Mouse (Mus musculus) spleen, postnatal 36 days (tissue): ENCODE data around the gene Ociad1.
"Not testable (repeated sequence)": the region's sequence is repeated elsewhere in the genome, so short reads cannot be mapped to it uniquely, and the experiment has no call there.

Experiments
- DNase-seq, 2 experiments: peaks; one replicate each; pipeline ENCODE4 v3.0.0; 2022; ENCODE audit warnings: low spot score in 2 of 2, mixed read lengths in 1 of 2

The Ociad1 gene

GRCm38 (mm10) chr5:73284046-73284445, 8.5 kb upstream of the Ociad1 start:
- DNase-seq, result no peak

- no peak for DNase-seq
Observed at GRCm38 (mm10) chr5:73285470-73285978, 7.1 kb upstream of the Ociad1 start.

GRCm38 (mm10) chr5:73286603-73287002, 6.0 kb upstream of the Ociad1 start:
- DNase-seq, result no peak

- no peak for DNase-seq
Observed at GRCm38 (mm10) chr5:73289900-73290299, 2.7 kb upstream of the Ociad1 start.

GRCm38 (mm10) chr5:73293458-73293827, 859 bp downstream of the Ociad1 start:
- no peak for DNase-seq

- DNase-seq, result no peak
Observed at GRCm38 (mm10) chr5:73295016-73295415, 2.4 kb downstream of the Ociad1 start.

GRCm38 (mm10) chr5:73295916-73296315, 3.3 kb downstream of the Ociad1 start:
- no peak for DNase-seq

- no peak for DNase-seq
Observed at GRCm38 (mm10) chr5:73301601-73302307, 9.2 kb downstream of the Ociad1 start.

GRCm38 (mm10) chr5:73304507-73304906, 11.9 kb downstream of the Ociad1 start:
- no peak for DNase-seq

- no peak for DNase-seq
Observed at GRCm38 (mm10) chr5:73306486-73306885, 13.9 kb downstream of the Ociad1 start.

- no peak for DNase-seq
Observed at GRCm38 (mm10) chr5:73307297-73307696, 14.7 kb downstream of the Ociad1 start.

GRCm38 (mm10) chr5:73309496-73309895, 16.9 kb downstream of the Ociad1 start:
- no peak for DNase-seq

- no peak for DNase-seq
Observed at GRCm38 (mm10) chr5:73310401-73310800, 17.8 kb downstream of the Ociad1 start.

GRCm38 (mm10) chr5:73311458-73311857, 18.9 kb downstream of the Ociad1 start:
- DNase-seq, result peak; percentile 45 to 58

- no peak for DNase-seq
Observed at GRCm38 (mm10) chr5:73313591-73313990, 21.0 kb downstream of the Ociad1 start.

GRCm38 (mm10) chr5:73314654-73315053, 22.1 kb downstream of the Ociad1 start:
- DNase-seq, result no peak

- no peak for DNase-seq
Observed at GRCm38 (mm10) chr5:73319306-73319705, 26.7 kb downstream of the Ociad1 start.

GRCm38 (mm10) chr5:73322684-73323083, 30.1 kb downstream of the Ociad1 start:
- not testable (repeated sequence) for DNase-seq

- DNase-seq, result no peak
Observed at GRCm38 (mm10) chr5:73323602-73324001, 31.0 kb downstream of the Ociad1 start.

- DNase-seq, result no peak
Observed at GRCm38 (mm10) chr5:73324526-73325170, 32.1 kb downstream of the Ociad1 start.

- no peak for DNase-seq
Observed at GRCm38 (mm10) chr5:73331002-73331401, 38.4 kb downstream of the Ociad1 start.

- DNase-seq, result no peak
Observed at GRCm38 (mm10) chr5:73336448-73336847, 43.9 kb downstream of the Ociad1 start.
